Mouse (Mus musculus) thymus, postnatal 14 days (tissue): Measurements from ENCODE around the gene Cd4.
A peak's percentile ranks its signal among the peaks of the same experiment; 100 is the strongest.
"Not testable (repeated sequence)": the region's sequence is repeated elsewhere in the genome, so short reads cannot be mapped to it uniquely, and the experiment has no call there.

Experiments used
- DNase-seq: peaks from one replicate; pipeline ENCODE4 v3.0.0; 2021

Cd4 gene

GRCm38 (mm10) chr6:124915160-124915941 is 27.3 kb upstream of the Cd4 start:
- no peak for DNase-seq

GRCm38 (mm10) chr6:124914511-124914910 is 26.5 kb upstream of the Cd4 start:
- DNase-seq = no peak

- no peak for DNase-seq
Observed at GRCm38 (mm10) chr6:124913721-124914285, 25.8 kb upstream of the Cd4 start.

- no peak for DNase-seq
Observed at GRCm38 (mm10) chr6:124913214-124913613, 25.2 kb upstream of the Cd4 start.

GRCm38 (mm10) chr6:124911533-124912218 is 23.7 kb upstream of the Cd4 start, which contains the start of gene Lag3:
Gene Lag3, minus strand, starts transcription at chr6:124911705.
- DNase-seq = peak; percentile 77

- DNase-seq = no peak
Observed at GRCm38 (mm10) chr6:124910032-124910431, 22.0 kb upstream of the Cd4 start.

GRCm38 (mm10) chr6:124907767-124908166 is 19.7 kb upstream of the Cd4 start:
- no peak for DNase-seq

- no peak for DNase-seq
Observed at GRCm38 (mm10) chr6:124904991-124905860, 17.2 kb upstream of the Cd4 start.

GRCm38 (mm10) chr6:124904161-124904981 is 16.4 kb upstream of the Cd4 start:
- DNase-seq = peak; percentile 75

GRCm38 (mm10) chr6:124903580-124904151 is 15.6 kb upstream of the Cd4 start:
- DNase-seq = peak; percentile 99

- DNase-seq = peak; percentile 50
Observed at GRCm38 (mm10) chr6:124901851-124902250, 13.8 kb upstream of the Cd4 start.

- peak; percentile 55 for DNase-seq
Observed at GRCm38 (mm10) chr6:124900801-124901480, 12.9 kb upstream of the Cd4 start.

- peak; percentile 92 for DNase-seq
Observed at GRCm38 (mm10) chr6:124900056-124900800, 12.2 kb upstream of the Cd4 start.

- DNase-seq = peak; percentile 54
Observed at GRCm38 (mm10) chr6:124898359-124898758, 10.3 kb upstream of the Cd4 start.

- DNase-seq = not testable (repeated sequence)
Observed at GRCm38 (mm10) chr6:124894113-124894512, 6.1 kb upstream of the Cd4 start.

- DNase-seq = peak; percentile 31
Observed at GRCm38 (mm10) chr6:124890997-124891396, 3.0 kb upstream of the Cd4 start.

- DNase-seq = peak; percentile 60
Observed at GRCm38 (mm10) chr6:124888555-124889125, 619 bp upstream of the Cd4 start.

- peak; percentile 71 for DNase-seq
Observed at GRCm38 (mm10) chr6:124885956-124886381, 2.1 kb downstream of the Cd4 start.

GRCm38 (mm10) chr6:124884714-124885500 is 3.1 kb downstream of the Cd4 start:
- peak; percentile 87 for DNase-seq
